Mouse (Mus musculus): ENCODE data around the gene H2-DMb1.
A peak's percentile ranks its signal among the peaks of the same experiment; 100 is the strongest.
"Not testable (repeated sequence)": the region's sequence is repeated elsewhere in the genome, so short reads cannot be mapped to it uniquely, and the experiment has no call there.

H2-DMb1 gene

DNA sequence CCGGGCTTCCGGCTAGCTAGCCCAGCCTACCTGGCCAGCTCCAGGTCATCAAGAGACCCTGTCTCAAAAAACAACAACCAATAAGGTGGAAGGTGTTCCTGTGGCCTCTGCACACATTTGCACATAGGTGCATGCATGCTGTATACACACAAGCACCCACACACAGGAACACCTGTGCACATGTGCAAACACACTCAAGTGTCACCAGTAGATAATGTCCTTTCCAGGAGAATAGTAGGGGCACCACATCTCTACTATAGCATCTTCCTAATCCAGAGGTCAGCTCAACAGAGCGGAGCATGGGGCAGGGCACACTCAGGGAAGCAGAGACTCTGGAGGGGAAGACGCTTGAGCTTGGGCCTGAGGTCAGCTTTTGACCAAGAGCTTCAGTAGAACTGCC, 8.7 kb upstream of the H2-DMb1 start:
- DNase-seq (ENCODE audit: low read depth, low spot score), result not testable (repeated sequence)

DNA sequence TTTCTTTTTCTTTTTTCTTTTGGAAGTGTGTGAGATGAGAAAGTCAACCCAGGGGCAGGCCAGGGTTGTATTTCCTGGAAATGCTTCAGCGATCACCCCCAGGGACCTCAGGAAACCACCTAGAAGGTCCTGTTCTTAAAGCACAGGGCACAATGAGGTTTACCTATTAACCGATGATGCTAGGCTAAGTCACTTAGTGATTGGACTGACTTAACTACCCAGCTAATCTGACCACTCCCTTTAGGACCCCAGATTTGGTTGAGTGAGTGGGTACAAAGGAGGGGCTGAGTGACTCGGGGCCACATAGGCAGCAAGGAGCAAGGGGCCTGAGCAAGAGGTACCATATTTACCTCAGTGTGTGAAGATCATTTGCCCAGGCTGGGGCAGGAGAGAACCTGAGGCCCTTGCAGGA, 7.9 kb upstream of the H2-DMb1 start:
- no peak for DNase-seq (ENCODE audit: low read depth, low spot score)

DNA sequence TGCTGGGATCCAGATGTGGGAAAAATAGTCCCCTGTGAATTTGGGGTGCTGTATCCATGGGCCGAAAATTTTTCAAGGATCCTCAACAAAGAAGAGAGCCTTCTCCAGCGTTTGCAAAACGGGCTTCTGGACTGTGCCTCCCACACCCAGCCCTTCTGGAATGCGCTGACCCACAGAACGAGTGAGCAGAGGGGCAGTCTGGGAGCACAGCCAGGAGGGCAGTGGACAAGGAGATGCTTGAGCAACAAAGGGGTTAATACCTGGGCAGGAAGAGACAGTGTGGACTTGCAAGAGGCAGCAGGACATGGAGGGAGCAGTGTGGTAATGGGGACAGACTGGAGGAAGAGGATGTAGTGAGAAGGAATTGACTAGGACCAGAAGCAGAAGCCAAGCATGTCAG, 2.7 kb downstream of the H2-DMb1 start:
- no peak for DNase-seq (ENCODE audit: low read depth, low spot score)

DNA sequence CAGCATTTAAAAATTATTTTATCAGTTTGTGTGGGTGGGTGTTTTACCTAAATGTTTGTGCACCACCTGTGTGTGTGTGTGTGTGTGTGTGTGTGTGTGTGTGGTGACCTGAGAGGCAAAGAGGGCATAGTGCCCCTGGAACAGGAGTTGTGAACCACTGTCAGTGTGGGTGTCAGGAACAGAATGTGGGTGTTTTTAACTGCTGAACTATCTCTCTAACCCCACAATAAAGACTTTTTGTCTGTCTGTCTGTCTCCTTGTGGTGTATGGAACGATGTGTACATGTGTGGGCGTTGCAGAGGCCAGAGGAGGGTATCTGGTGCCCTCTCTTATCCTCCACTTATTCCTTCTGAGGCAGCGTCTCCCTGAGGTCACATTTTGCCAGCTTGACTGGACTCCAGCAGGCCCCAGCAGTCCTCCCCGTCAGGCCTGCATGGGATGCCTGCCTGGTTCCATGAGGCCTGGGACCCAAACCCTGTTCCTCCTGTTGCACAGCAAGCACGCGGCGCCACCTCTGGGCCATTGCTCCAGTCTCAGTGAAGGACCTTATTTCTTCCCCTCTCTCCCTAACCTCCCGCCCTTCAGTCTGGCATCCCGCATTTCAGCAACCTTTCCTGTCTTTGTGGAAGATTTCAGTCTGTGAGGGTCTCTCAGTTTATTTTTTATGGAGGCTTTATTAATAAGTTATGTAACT, 11.5 kb downstream of the H2-DMb1 start:
- DNase-seq (ENCODE audit: low read depth, low spot score), result no peak

DNA sequence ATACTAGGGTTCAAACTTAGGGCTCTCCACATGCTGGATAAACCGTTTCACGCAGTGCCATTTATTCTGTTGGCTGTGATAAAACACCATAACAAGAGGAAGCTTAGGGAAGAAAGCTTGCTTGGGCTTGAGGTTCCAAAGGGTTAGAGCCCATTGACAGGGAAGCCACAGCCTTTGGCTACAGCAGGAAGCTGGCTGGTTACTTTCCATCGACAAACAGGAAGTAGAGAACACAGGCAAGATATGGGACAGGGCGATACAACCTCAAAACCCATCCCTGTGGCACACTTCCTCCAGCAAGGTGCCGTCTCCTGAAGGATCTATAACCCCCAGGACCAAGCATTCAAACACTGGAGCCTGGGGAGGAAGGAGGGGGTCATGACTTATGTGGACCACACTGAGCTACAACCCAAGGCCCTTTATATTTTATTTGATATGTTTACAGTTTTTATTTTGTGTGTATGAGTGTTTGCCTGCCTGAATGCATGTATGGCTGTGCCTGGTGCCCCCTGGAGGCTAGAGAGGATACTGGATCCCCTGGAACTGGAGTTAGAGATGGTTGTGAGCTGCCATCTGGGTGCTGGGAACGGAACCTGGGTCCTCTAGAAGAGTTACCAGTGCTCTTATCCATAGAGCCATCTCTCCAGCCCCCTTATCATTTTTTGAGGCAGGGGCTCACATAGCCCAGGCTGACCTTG, 12.3 kb downstream of the H2-DMb1 start:
- no peak for DNase-seq (ENCODE audit: low read depth, low spot score)

DNA sequence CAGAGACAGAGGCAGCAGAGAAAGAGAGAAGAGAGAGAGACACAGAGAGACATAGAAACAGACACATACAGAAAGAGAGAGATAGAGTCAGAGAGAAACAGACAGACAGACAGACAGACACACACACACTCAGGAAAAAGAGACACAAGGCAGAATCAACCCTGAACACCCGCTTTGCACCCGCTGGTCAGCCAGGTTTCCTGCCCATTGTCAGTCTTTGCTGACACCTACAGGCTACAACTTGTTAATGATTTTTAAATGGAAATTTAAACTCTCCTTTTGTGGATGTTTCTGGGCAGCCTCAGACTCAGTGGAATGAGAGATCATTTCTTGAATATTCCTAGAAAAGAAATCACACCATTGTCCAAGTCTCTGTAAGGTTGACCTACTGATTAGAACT, 16.4 kb downstream of the H2-DMb1 start:
- DNase-seq (ENCODE audit: low read depth, low spot score), result peak; percentile 54

DNA sequence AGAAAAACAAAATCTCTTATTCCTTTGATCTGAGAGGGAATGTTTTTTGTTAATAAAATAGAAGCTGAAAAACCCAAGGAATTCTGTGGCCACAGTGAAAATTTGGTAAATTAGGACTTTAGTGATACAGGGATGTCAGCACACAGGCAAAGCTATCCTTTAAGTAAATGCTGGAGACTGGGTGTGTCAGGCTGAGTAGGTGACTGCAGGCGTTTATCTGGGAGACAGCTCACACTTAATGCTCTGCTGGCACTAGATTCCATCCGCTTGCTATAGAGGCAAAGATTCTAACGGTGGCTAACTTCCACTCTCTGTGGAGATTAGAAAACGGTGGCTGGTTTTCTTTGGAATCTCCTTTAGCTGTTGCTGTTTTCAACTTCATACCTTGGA, 17.6 kb downstream of the H2-DMb1 start:
- no peak for DNase-seq (ENCODE audit: low read depth, low spot score)

DNA sequence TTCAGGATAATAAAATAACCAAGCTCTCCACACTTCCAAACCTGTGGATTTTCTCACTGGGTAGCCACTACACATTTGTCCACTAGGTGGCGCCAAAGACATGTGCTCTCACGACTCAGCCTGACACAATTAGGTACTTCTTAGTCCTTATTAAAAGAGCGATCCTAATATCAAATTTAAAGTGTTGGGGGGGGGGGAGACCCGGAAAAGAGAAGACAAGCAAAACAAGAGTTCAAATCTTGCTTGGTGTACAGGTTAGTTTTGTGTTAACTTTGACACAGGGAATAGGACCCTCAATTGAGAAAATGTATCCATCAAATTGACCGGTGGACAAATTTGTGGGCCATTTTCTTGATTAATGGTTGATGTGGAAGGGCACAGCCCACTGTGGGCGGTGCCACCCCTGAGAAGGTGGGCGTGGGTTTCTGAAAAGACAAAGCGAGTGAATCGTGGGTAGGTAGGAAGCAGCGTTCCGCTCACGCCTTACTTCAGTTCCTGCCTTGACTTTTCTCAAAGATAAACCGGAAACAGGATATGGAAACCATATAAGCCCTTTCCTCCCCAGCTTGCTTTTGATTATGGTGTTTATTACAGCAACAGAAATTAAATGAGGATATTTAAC, 18.1 kb downstream of the H2-DMb1 start:
- DNase-seq (ENCODE audit: low read depth, low spot score), result peak; percentile 70

DNA sequence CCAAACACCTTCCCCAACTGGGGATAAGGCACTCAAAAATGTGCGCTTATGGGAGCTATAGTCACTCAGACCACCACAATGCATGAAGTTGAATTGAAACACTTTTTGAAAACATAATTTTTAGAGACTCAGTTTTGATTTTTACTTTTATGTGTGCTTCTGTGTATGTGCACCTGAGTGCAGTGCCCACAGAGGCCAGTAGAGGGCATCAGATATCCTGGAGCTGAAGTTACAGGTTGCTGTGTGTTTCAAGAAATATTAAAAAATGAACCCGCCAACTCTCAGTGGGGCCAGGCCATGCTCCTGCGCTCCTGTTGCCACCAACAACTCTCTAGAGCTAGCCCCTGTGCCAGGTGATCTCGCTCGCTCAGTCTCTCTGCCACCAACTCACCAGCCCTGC, 19.7 kb downstream of the H2-DMb1 start:
- DNase-seq (ENCODE audit: low read depth, low spot score), result no peak

DNA sequence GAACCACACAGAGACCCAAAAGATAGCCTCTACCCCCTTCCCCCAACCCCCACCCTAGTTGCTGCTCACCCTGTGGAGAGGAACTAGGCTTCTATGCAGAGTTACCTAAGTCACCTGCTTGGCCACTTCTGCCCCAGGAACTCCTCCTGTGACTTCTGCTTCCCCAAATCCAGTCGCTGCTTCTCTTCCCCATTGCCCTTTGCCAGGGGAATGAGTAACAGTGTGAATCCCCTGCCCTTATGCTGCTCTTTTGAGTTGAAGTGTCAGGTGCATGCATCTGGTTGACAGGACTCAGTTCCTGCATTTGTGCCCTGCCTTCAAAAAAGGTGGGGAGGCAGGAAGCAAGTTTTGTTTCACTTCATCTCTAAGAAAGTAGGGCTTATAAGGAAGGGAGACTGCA, 21.2 kb downstream of the H2-DMb1 start:
- no peak for DNase-seq (ENCODE audit: low read depth, low spot score)

DNA sequence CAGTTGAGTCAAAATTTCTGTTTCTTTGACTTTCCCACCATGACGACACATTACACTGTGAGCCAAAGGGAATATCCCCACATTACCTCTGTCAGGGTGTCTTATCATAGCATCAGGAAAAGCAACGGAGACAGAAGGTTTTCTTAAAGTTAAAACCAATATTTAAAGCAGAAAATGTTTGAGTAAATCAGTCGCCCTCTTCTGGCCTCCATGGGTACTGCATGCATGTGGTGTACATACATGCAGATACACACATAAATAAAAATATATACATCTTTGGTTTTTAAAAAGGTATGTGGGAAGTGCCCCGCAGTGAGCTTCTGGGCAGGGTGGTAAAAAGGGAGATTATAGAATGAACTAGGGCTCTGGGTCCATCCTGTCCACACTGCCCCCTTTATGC, 24.3 kb downstream of the H2-DMb1 start:
- no peak for DNase-seq (ENCODE audit: low read depth, low spot score)

DNA sequence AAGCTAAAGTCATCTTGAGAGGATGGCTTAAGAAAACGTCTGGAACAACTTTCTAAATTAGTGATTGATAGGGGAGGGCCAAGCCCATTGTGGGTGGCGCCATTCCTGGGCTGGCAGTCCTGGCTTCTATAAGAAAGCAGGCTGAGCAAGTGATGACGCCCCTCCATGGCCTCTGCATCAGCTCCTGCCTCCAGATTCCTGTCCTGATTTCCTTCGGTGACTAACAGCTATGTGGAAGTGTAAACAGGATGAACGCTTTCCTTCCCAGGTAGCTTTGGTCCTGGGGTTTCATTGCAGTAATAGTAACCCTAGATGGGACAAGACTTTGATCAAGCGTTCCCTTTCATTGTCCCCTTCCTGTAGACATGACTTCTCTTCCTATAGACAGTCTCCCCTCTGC, 26.1 kb downstream of the H2-DMb1 start:
- DNase-seq (ENCODE audit: low read depth, low spot score), result no peak

DNA sequence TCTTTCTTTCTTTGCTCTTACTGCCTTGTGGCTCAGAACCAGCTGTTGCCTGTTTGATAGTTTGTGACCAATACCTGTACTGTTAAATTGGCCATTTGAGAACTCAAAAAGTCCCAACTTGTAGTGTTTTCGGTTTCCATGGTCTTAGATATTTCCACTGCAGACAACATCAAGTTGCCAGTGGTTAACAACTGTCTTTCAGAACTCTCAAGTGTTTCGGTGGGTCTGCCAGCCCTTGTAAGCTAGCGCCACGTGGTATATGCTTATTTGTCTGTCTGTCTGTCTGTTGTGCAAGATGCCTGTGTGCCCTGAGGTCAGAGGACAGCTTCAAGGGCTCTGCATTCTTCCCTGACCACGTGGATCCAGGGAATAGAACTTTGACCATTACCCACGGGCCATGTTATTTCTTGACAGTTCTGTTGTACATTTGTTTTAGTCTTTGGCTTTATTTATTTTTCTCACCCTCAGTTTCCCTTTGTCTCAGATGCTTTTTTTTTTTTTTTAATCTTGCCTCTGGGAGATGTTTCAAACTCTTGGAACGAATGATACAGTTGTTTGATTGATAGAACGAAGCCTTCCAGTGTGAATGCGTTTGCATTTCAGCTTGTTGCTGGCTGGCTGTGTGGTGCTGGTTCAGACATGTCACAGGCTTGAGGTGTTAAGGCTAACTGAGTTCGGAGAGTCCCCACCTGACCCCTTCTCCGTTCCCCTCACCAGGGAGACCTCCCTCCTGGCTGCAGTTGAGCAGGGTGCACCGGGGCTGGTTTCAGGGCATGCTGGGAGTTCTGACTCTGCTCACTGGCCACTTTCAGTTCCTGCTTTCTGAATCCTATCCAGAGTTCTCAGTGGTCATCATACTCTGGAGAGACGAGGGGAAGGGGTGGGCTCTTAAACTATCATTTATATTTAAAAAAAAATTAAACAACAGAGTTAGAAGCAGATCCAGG, 27.3 kb downstream of the H2-DMb1 start:
- DNase-seq (ENCODE audit: low read depth, low spot score), result no peak

DNA sequence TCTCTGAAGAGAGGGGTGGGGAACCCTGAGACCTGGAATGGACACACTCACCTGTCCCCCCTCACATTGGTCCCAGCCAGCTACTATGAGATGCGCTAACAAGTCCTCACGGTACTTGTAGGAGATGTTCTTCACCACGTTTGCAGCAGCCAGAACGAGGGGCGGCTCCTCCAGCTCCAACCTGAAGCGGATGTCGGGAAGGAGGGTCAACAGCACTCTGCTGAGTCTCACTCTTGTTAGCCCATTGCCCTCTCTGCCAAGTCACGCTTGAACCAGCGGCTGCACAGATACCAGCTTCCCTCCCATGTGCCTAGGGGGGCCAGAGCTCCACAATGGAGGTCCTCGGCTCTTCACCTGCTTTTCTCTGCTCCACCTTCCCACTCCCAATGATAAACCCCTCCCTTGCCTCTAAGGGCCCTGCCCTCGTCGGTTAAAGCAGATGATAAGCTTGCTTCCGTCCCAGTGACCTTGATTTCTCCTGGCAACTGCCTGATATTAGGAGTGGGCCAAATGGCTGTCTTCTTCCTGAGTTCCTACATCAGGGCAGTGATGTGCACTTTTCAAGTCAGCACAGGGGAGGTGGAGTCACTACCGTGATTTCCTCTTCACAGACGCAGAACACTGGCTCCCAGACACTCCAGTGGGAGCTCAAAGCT, 30.8 kb downstream of the H2-DMb1 start:
- no peak for DNase-seq (ENCODE audit: low read depth, low spot score)

DNA sequence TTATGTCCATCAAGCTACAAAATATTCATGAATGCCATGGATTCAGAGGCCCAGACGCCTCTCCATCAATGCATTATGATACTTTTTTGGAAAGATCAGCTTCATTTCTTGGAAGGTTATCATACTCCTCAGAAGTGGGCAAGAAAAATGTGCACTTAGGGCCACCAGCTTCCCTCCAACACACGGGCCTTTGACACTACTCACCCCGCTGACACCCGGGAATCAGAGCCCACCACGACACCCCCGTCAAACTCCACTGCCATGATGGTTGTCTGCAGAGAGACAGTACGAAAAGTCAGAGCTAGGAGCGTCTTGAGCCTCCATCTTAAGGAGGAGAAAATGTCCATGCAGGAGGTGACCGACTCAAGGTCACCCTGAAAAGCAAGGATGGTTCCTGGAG, 32.7 kb downstream of the H2-DMb1 start:
- DNase-seq (ENCODE audit: low read depth, low spot score), result no peak

DNA sequence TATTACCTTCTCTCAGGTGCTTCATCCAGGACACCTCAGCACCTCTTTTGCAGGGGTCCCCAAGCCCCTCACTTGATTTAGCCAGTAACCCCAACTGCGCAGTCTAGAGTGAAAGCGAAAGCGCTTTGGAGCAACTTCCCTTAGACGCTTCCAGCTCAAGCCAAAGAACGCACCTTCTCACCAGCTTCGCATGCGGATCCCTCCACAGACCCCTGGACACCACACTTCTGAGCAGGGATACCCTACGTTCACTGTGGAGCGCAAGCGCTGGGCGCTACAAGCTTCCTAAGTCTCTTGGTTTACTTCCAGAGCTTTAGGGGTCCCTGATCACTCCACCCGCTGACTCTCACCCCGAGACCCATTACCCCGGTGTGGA, 34.0 kb downstream of the H2-DMb1 start:
- DNase-seq (ENCODE audit: low read depth, low spot score), result no peak

DNA sequence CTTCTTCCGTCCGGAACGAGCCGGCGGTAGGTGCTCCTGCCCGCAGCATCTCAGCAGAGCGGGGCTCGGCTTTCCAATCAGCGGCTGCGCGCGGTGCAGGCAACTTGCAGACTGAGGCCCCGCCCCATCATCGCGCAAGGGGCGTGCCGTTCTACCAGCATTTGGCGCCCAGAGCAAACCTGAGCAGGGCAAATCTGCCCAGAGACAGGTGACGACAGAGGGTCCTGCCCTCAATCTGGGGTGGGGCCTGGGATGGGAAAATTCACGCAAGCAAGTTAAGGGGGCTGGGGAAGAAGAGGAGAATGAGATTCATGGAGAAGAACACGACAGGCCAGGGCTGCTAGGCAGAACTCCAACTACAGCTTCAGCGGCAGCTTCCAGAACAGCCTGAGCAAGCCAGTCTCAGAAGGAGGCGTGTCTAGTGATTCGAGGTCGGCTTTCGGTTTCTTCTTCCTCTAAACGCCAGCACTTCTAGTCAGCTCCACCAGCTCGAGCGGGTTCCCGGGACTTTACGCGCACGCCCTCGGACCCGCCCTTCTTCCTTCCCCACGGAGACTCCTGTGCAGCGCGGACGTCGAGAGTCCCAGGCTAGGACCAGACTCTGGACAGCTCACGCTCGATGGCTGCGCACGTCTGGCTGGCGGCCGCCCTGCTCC, 34.5 kb downstream of the H2-DMb1 start, which contains the start of the genes Tap1 and Psmb9:
TSS of gene Tap1 (plus strand) at position 293 of the 656 bp plus-strand sequence.
TSS of gene Psmb9 (minus strand) at position 504 of the 656 bp plus-strand sequence.
- DNase-seq (ENCODE audit: low read depth, low spot score), result peak; percentile 98

DNA sequence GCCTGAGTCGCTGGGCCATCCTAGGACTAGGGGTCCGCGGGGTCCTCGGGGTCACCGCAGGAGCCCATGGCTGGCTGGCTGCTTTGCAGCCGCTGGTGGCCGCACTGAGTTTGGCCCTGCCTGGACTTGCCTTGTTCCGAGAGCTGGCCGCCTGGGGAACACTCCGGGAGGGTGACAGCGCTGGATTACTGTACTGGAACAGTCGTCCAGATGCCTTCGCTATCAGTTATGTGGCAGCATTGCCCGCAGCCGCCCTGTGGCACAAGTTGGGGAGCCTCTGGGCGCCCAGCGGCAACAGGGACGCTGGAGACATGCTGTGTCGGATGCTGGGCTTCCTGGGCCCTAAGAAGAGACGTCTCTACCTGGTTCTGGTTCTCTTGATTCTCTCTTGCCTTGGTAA, 35.1 kb downstream of the H2-DMb1 start:
- DNase-seq (ENCODE audit: low read depth, low spot score), result no peak

DNA sequence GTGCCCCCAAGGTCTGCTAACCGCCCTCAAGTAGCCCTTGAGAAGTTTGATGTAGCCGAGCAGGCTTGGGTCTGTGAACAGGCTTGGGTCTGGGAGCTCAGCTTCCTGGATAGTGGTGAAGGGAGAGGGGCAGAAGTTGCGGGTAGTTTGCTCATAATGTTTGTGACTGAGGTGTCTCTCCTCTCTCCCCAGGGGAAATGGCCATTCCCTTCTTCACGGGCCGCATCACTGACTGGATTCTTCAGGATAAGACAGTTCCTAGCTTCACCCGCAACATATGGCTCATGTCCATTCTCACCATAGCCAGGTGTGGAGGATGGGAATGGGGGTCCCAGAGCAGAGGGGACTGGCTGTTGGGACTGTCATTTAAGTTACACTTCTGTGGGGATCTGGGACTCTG, 36.1 kb downstream of the H2-DMb1 start:
- DNase-seq (ENCODE audit: low read depth, low spot score), result no peak

DNA sequence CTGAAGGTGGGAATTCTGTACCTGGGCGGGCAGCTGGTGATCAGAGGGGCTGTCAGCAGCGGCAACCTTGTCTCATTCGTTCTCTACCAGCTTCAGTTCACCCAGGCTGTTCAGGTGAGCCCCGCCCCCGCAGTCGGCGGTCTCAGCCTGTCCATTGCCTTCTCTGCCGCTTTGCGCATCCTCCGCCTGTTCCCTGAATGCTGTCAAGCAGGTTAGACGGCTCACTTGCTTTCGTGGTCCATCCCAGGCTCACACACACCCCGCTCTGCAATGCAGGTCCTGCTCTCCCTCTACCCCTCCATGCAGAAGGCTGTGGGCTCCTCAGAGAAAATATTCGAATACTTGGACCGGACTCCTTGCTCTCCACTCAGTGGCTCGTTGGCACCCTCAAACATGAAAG, 40.0 kb downstream of the H2-DMb1 start:
- no peak for DNase-seq (ENCODE audit: low read depth, low spot score)

DNA sequence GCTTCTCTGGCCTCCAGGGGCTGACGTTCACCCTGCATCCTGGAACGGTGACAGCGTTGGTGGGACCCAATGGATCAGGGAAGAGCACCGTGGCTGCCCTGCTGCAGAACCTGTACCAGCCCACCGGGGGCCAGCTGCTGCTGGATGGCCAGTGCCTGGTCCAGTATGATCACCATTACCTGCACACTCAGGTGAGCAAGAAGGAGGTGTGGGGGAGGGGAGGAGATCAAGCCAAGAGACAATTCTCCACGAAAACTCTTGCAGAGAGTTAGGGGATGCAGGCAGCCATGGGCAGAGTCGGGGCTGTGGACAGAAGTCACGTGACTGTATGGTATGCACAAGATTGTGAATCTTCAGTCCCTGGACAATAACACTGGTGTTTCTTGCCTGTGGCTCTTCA, 40.6 kb downstream of the H2-DMb1 start:
- DNase-seq (ENCODE audit: low read depth, low spot score), result no peak
